Mouse (Mus musculus): ENCODE results near the gene Rtl10. TPM values are rescaled to one million over a fixed set of nuclear protein-coding genes. Genes with fewer than 3 reads are reported as not detected.

The Rtl10 gene
- total and polyA plus RNA-seq, 3 experiments, result 4.8 to 21.1 (median 9.8) TPM

GRCm38 (mm10) chr16:18518091-18518490 lies 19.4 kb downstream of the Rtl10 start:
- Histone ChIP-seq H3K27me3 (replicated peaks) (no peaks in the 10 kb centered on the region), H3K36me3 (replicated peaks in 1 of 2; ENCODE audit: control insufficient read depth in 1 of 2, insufficient read depth in 1 of 2, low read length in 1 of 2) (peaks cover 0 to 9% of the 10 kb centered on the region in 2 experiments), H3K9ac (ENCODE audit: insufficient read depth, low read depth) (no peak overlapping the region), H3K27ac (ENCODE audit: insufficient read depth, low read depth) (no peak overlapping the region), H3K4me3 (replicated peaks in 1 of 3; ENCODE audit: low read depth in 2 of 3, low read length in 2 of 3, poor library complexity in 1 of 3) (no peak overlapping the region), H3K79me2 (replicated peaks; ENCODE audit: control insufficient read depth, extremely low read depth, insufficient read depth, poor library complexity, severe bottlenecking) (no peaks in the 10 kb centered on the region), H3K9me3 (replicated peaks; ENCODE audit: low read length) (no peaks in the 10 kb centered on the region), H3K4me2 (ENCODE audit: insufficient read depth, low read depth, poor library complexity, severe bottlenecking) (no peak overlapping the region), H3K4me1 (ENCODE audit: control insufficient read depth in 1 of 2, insufficient read depth in 2 of 2) (no peaks in the 10 kb centered on the region)
- TF ChIP-seq UBTF (IDR thresholded peaks at IDR 0.05; ENCODE audit: low read depth, low read length) (no peak), TBP (conservative IDR thresholded peaks at IDR 0.05; ENCODE audit: low read depth, low read length) (no peak), SMC3 (IDR thresholded peaks at IDR 0.05; ENCODE audit: low read depth, low read length) (peak; percentile 39), EP300 (IDR thresholded peaks at IDR 0.05; ENCODE audit: low read length) (no peak), IRF4 (IDR thresholded peaks at IDR 0.05; ENCODE audit: low read depth, low read length) (no peak), CHD2 (IDR thresholded peaks at IDR 0.05; ENCODE audit: low read length) (no peak), RAD21 (IDR thresholded peaks at IDR 0.05; ENCODE audit: low read depth, low read length) (peak; percentile 55), E2F4 (IDR thresholded peaks at IDR 0.05; ENCODE audit: insufficient replicate concordance, low read depth, low read length) (no peak), CTCF (conservative IDR thresholded peaks at IDR 0.05 in 1 of 2, IDR thresholded peaks at IDR 0.05 in 1 of 2; ENCODE audit: low read depth in 2 of 2, low read length in 2 of 2) (peak in 1 of 2 experiments; percentile 50; a peak in 2 of 4 replicates)
- peak; percentile 12 for DNase-seq (ENCODE audit: extremely low read depth)
- dilution Hi-C loops (cut with MboI; ENCODE audit: extremely low pct_ligation_motif_present, extremely low pct_unique_long_range_greater_than_20kb, low sequenced_read_pairs) (no loop called here), in situ Hi-C loops (cut with MboI; ENCODE audit: low pct_ligation_motif_present, low pct_unique_long_range_greater_than_20kb, low sequenced_read_pairs) (no loop called here)

- Histone ChIP-seq H3K27me3 (replicated peaks) (no peaks in the 10 kb centered on the region), H3K4me3 (replicated peaks in 1 of 3; ENCODE audit: low read depth in 2 of 3, low read length in 2 of 3, poor library complexity in 1 of 3) (no peak overlapping the region), H3K4me1 (ENCODE audit: control insufficient read depth in 1 of 2, insufficient read depth in 2 of 2) (no peaks in the 10 kb centered on the region), H3K9me3 (replicated peaks; ENCODE audit: low read length) (no peaks in the 10 kb centered on the region), H3K36me3 (replicated peaks in 1 of 2; ENCODE audit: control insufficient read depth in 1 of 2, insufficient read depth in 1 of 2, low read length in 1 of 2) (peaks cover 0 to 15% of the 10 kb centered on the region in 2 experiments), H3K4me2 (ENCODE audit: insufficient read depth, low read depth, poor library complexity, severe bottlenecking) (no peak overlapping the region), H3K79me2 (replicated peaks; ENCODE audit: control insufficient read depth, extremely low read depth, insufficient read depth, poor library complexity, severe bottlenecking) (no peaks in the 10 kb centered on the region), H3K27ac (ENCODE audit: insufficient read depth, low read depth) (no peak overlapping the region), H3K9ac (ENCODE audit: insufficient read depth, low read depth) (no peak overlapping the region)
- TF ChIP-seq CTCF (conservative IDR thresholded peaks at IDR 0.05 in 1 of 2, IDR thresholded peaks at IDR 0.05 in 1 of 2; ENCODE audit: low read depth in 2 of 2, low read length in 2 of 2) (no peak), KAT2A (IDR thresholded peaks at IDR 0.05; ENCODE audit: insufficient replicate concordance, low read length) (no peak), GABPA (IDR thresholded peaks at IDR 0.05; ENCODE audit: insufficient replicate concordance, low read depth, low read length) (no peak), POLR2A (IDR thresholded peaks at IDR 0.05; ENCODE audit: low read depth, low read length) (no peak), HCFC1 (IDR thresholded peaks at IDR 0.05; ENCODE audit: low read depth, low read length) (no peak), ZMIZ1 (IDR thresholded peaks at IDR 0.05; ENCODE audit: low read depth, low read length) (no peak), USF1 (IDR thresholded peaks at IDR 0.05; ENCODE audit: low read depth, low read length) (no peak)
- DNase-seq (ENCODE audit: extremely low read depth), result no peak
- dilution Hi-C loops (cut with MboI; ENCODE audit: extremely low pct_ligation_motif_present, extremely low pct_unique_long_range_greater_than_20kb, low sequenced_read_pairs), result no loop called here
- in situ Hi-C loops (cut with MboI; ENCODE audit: low pct_ligation_motif_present, low pct_unique_long_range_greater_than_20kb, low sequenced_read_pairs), result no loop called here
These were observed 25.0 kb downstream of the Rtl10 start for GRCm38 (mm10) chr16:18523563-18524245.
